Mouse (Mus musculus): ENCODE data around the gene Usp21. TPM values are rescaled to one million over a fixed set of nuclear protein-coding genes. Genes with fewer than 3 reads are reported as not detected.

Usp21 gene
- polyA plus RNA-seq, 1 experiment from 2014 or later = 80.1 TPM

Other genes starting within 250 kb of the Usp21 start
- 9.6 and 11.6 TPM in 2 replicates for gene Fcgr3, start 223.1 kb downstream of the Usp21 start, polyA plus RNA-seq (2014; fragmentation: Nextera tagmentation; extraction: Ambion mirVana)
- gene Cfap126, start 174.1 kb downstream of the Usp21 start, polyA plus RNA-seq (2014; fragmentation: Nextera tagmentation; extraction: Ambion mirVana) = 11.7 and 20.3 TPM in 2 replicates
- gene Sdhc, start 137.4 kb downstream of the Usp21 start, polyA plus RNA-seq (2014; fragmentation: Nextera tagmentation; extraction: Ambion mirVana) = 311 and 314 TPM in 2 replicates
- gene Mpz, start 137.3 kb downstream of the Usp21 start, polyA plus RNA-seq (2014; fragmentation: Nextera tagmentation; extraction: Ambion mirVana) = 3.5 and 4.8 TPM in 2 replicates
- gene Pcp4l1, start 91.7 kb downstream of the Usp21 start, polyA plus RNA-seq (2014; fragmentation: Nextera tagmentation; extraction: Ambion mirVana) = 37.2 and 55.1 TPM in 2 replicates
- 0.21 and 0.50 TPM in 2 replicates for gene Nr1i3, start 74.0 kb downstream of the Usp21 start, polyA plus RNA-seq (2014; fragmentation: Nextera tagmentation; extraction: Ambion mirVana)
- 41.2 and 47.0 TPM in 2 replicates for gene Tomm40l, start 65.5 kb downstream of the Usp21 start, polyA plus RNA-seq (2014; fragmentation: Nextera tagmentation; extraction: Ambion mirVana)
- 5.6 and 7.0 TPM in 2 replicates for gene Apoa2, start 62.9 kb downstream of the Usp21 start, polyA plus RNA-seq (2014; fragmentation: Nextera tagmentation; extraction: Ambion mirVana)
- gene Fcer1g, start 53.6 kb downstream of the Usp21 start, polyA plus RNA-seq (2014; fragmentation: Nextera tagmentation; extraction: Ambion mirVana) = 25.2 and 30.1 TPM in 2 replicates
- 3.0 and 3.7 TPM in 2 replicates for gene Adamts4, start 37.6 kb downstream of the Usp21 start, polyA plus RNA-seq (2014; fragmentation: Nextera tagmentation; extraction: Ambion mirVana)
- 218 and 247 TPM in 2 replicates for gene Ndufs2, start 36.6 kb downstream of the Usp21 start, polyA plus RNA-seq (2014; fragmentation: Nextera tagmentation; extraction: Ambion mirVana)
- 86.5 and 88.6 TPM in 2 replicates for gene B4galt3, start 17.7 kb downstream of the Usp21 start, polyA plus RNA-seq (2014; fragmentation: Nextera tagmentation; extraction: Ambion mirVana)
- 43.5 and 44.6 TPM in 2 replicates for gene Ppox, start 6.8 kb downstream of the Usp21 start, polyA plus RNA-seq (2014; fragmentation: Nextera tagmentation; extraction: Ambion mirVana)
- gene Ufc1, start 7.0 kb upstream of the Usp21 start, polyA plus RNA-seq (2014; fragmentation: Nextera tagmentation; extraction: Ambion mirVana) = 116 and 131 TPM in 2 replicates
- gene Dedd, start 41.2 kb upstream of the Usp21 start, polyA plus RNA-seq (2014; fragmentation: Nextera tagmentation; extraction: Ambion mirVana) = 45.9 and 49.9 TPM in 2 replicates
- 36.6 and 37.8 TPM in 2 replicates for gene Nit1, start 57.7 kb upstream of the Usp21 start, polyA plus RNA-seq (2014; fragmentation: Nextera tagmentation; extraction: Ambion mirVana)
- 60.3 and 66.1 TPM in 2 replicates for gene Pfdn2, start 57.7 kb upstream of the Usp21 start, polyA plus RNA-seq (2014; fragmentation: Nextera tagmentation; extraction: Ambion mirVana)
- 2.6 and 3.9 TPM in 2 replicates for gene Klhdc9, start 72.8 kb upstream of the Usp21 start, polyA plus RNA-seq (2014; fragmentation: Nextera tagmentation; extraction: Ambion mirVana)
- 2.3 TPM in 2 replicates for gene Nectin4, start 82.1 kb upstream of the Usp21 start, polyA plus RNA-seq (2014; fragmentation: Nextera tagmentation; extraction: Ambion mirVana)
- gene Arhgap30, start 101.0 kb upstream of the Usp21 start, polyA plus RNA-seq (2014; fragmentation: Nextera tagmentation; extraction: Ambion mirVana) = 0.31 and 0.71 TPM in 2 replicates
- 166 and 175 TPM in 2 replicates for gene Usf1, start 123.3 kb upstream of the Usp21 start, polyA plus RNA-seq (2014; fragmentation: Nextera tagmentation; extraction: Ambion mirVana)
- 2.4 and 3.1 TPM in 2 replicates for gene Tstd1, start 130.9 kb upstream of the Usp21 start, polyA plus RNA-seq (2014; fragmentation: Nextera tagmentation; extraction: Ambion mirVana)
- 12.8 and 14.0 TPM in 2 replicates for gene F11r, start 149.5 kb upstream of the Usp21 start, polyA plus RNA-seq (2014; fragmentation: Nextera tagmentation; extraction: Ambion mirVana)
- 23.0 and 29.8 TPM in 2 replicates for gene Alyref2, start 215.5 kb upstream of the Usp21 start, polyA plus RNA-seq (2014; fragmentation: Nextera tagmentation; extraction: Ambion mirVana)
- gene Itln1, start 247.3 kb upstream of the Usp21 start, polyA plus RNA-seq (2014; fragmentation: Nextera tagmentation; extraction: Ambion mirVana) = not detected in 2 replicates